Mouse (Mus musculus) cortical plate, adult 2 months (tissue): ENCODE data around the gene Tnrc6a.

Experiments
- CTCF ChIP-seq: fragments of 200-500 bp; IDR thresholded peaks from 2 replicates; pipeline ENCODE4 v1.5.1; 2011; ENCODE audit warnings: mild to moderate bottlenecking, control low read depth, low read length; ENCODE audit not compliant: insufficient read depth; ENCODE audit errors: extremely low read depth
- POLR2A ChIP-seq: fragments of 200-500 bp; IDR thresholded peaks from 2 replicates; pipeline ENCODE4 v1.6.1; 2011; ENCODE audit warnings: mild to moderate bottlenecking, low read length, control low read depth; ENCODE audit not compliant: insufficient read depth; ENCODE audit errors: extremely low read depth

GRCm38 (mm10) chr7:123196432-123196831 is 72.7 kb downstream of the Tnrc6a start:
- TF ChIP-seq POLR2A: no peak
- TF ChIP-seq CTCF: no peak
